Mouse (Mus musculus): Measurements from ENCODE around the gene Arhgap28. TPM values are rescaled to one million over a fixed set of nuclear protein-coding genes. Genes with fewer than 3 reads are reported as not detected.

The Arhgap28 gene
- total RNA-seq (2021) = 1 to 10 TPM; 1.5 to 1.6 TPM
- long read RNA-seq, full-length matches to known transcripts = 1 of 1 reads
- long read RNA-seq, partial matches to known transcripts = 0 of 1 reads
- long read RNA-seq, other reads (novel, unspliced or antisense) = 0 of 1 reads

GRCm38 (mm10) chr17:68003741-68004560 is at the start of gene Arhgap28:
Gene Arhgap28 (minus strand): TSS chr17:68004120.
- DNase-seq (ENCODE audit: low spot score in 2 of 2) = peak; percentile 48 to 55

- no peak for DNase-seq (ENCODE audit: low spot score in 2 of 2)
Measured at GRCm38 (mm10) chr17:68046341-68046675, 42.4 kb upstream of the Arhgap28 start.

GRCm38 (mm10) chr17:68045655-68046340 is 41.9 kb upstream of the Arhgap28 start:
- no peak for DNase-seq (ENCODE audit: low spot score in 2 of 2)

- no peak for DNase-seq (ENCODE audit: low spot score in 2 of 2)
Measured at GRCm38 (mm10) chr17:68042377-68042776, 38.5 kb upstream of the Arhgap28 start.

GRCm38 (mm10) chr17:68037011-68037410 is 33.1 kb upstream of the Arhgap28 start:
- DNase-seq (ENCODE audit: low spot score in 2 of 2) = no peak

- no peak for DNase-seq (ENCODE audit: low spot score in 2 of 2)
Measured at GRCm38 (mm10) chr17:68029495-68029894, 25.6 kb upstream of the Arhgap28 start.

- DNase-seq (ENCODE audit: low spot score in 2 of 2) = no peak
Measured at GRCm38 (mm10) chr17:68028519-68028918, 24.6 kb upstream of the Arhgap28 start.

GRCm38 (mm10) chr17:68024327-68024726 is 20.4 kb upstream of the Arhgap28 start:
- no peak for DNase-seq (ENCODE audit: low spot score in 2 of 2)

GRCm38 (mm10) chr17:68019466-68020065 is 15.6 kb upstream of the Arhgap28 start:
- DNase-seq (ENCODE audit: low spot score in 2 of 2) = no peak

- DNase-seq (ENCODE audit: low spot score in 2 of 2) = no peak
Measured at GRCm38 (mm10) chr17:68017095-68017494, 13.2 kb upstream of the Arhgap28 start.

- no peak for DNase-seq (ENCODE audit: low spot score in 2 of 2)
Measured at GRCm38 (mm10) chr17:68011606-68012005, 7.7 kb upstream of the Arhgap28 start.

GRCm38 (mm10) chr17:68010041-68010440 is 6.1 kb upstream of the Arhgap28 start:
- no peak for DNase-seq (ENCODE audit: low spot score in 2 of 2)

GRCm38 (mm10) chr17:68004581-68005330 is 836 bp upstream of the Arhgap28 start:
- no peak for DNase-seq (ENCODE audit: low spot score in 2 of 2)

- DNase-seq (ENCODE audit: low spot score in 2 of 2) = no peak
Measured at GRCm38 (mm10) chr17:68002608-68003595, 1.0 kb downstream of the Arhgap28 start.

- DNase-seq (ENCODE audit: low spot score in 2 of 2) = no peak
Measured at GRCm38 (mm10) chr17:67999801-68000200, 4.1 kb downstream of the Arhgap28 start.

- DNase-seq (ENCODE audit: low spot score in 2 of 2) = no peak
Measured at GRCm38 (mm10) chr17:67996769-67997155, 7.2 kb downstream of the Arhgap28 start.

- DNase-seq (ENCODE audit: low spot score in 2 of 2) = no peak
Measured at GRCm38 (mm10) chr17:67996097-67996768, 7.7 kb downstream of the Arhgap28 start.

GRCm38 (mm10) chr17:67995277-67995819 is 8.6 kb downstream of the Arhgap28 start:
- no peak for DNase-seq (ENCODE audit: low spot score in 2 of 2)

GRCm38 (mm10) chr17:67994861-67995260 is 9.1 kb downstream of the Arhgap28 start:
- no peak for DNase-seq (ENCODE audit: low spot score in 2 of 2)

Measured in layer of hippocampus, postnatal 10 days (tissue).